Mouse (Mus musculus): Measurements from ENCODE around the gene Dnaaf5.

The Dnaaf5 gene

GRCm38 (mm10) chr5:139198779-139199178, 48.8 kb downstream of the Dnaaf5 start:
- no peak for DNase-seq (ENCODE audit: low spot score)

GRCm38 (mm10) chr5:139199636-139199994, 49.6 kb downstream of the Dnaaf5 start:
- DNase-seq (ENCODE audit: low spot score) = no peak

GRCm38 (mm10) chr5:139199995-139200769, 50.2 kb downstream of the Dnaaf5 start, which contains the start of gene Sun1:
TSS of gene Sun1 (plus strand) at chr5:139200637.
- peak; percentile 95 for DNase-seq (ENCODE audit: low spot score)

- no peak for DNase-seq (ENCODE audit: low spot score)
Measured at GRCm38 (mm10) chr5:139200770-139201569, 50.9 kb downstream of the Dnaaf5 start.

GRCm38 (mm10) chr5:139202127-139202526, 52.1 kb downstream of the Dnaaf5 start:
- DNase-seq (ENCODE audit: low spot score) = no peak

- no peak for DNase-seq (ENCODE audit: low spot score)
Measured at GRCm38 (mm10) chr5:139203312-139203711, 53.3 kb downstream of the Dnaaf5 start.

- DNase-seq (ENCODE audit: low spot score) = no peak
Measured at GRCm38 (mm10) chr5:139206081-139206480, 56.1 kb downstream of the Dnaaf5 start.

GRCm38 (mm10) chr5:139206525-139206924, 56.5 kb downstream of the Dnaaf5 start:
- DNase-seq (ENCODE audit: low spot score) = no peak

- no peak for DNase-seq (ENCODE audit: low spot score)
Measured at GRCm38 (mm10) chr5:139208183-139208582, 58.2 kb downstream of the Dnaaf5 start.

GRCm38 (mm10) chr5:139208871-139209684, 59.1 kb downstream of the Dnaaf5 start:
- DNase-seq (ENCODE audit: low spot score) = no peak

- DNase-seq (ENCODE audit: low spot score) = no peak
Measured at GRCm38 (mm10) chr5:139209685-139210026, 59.6 kb downstream of the Dnaaf5 start.

- no peak for DNase-seq (ENCODE audit: low spot score)
Measured at GRCm38 (mm10) chr5:139211737-139212385, 61.8 kb downstream of the Dnaaf5 start.

GRCm38 (mm10) chr5:139214298-139214697, 64.3 kb downstream of the Dnaaf5 start:
- DNase-seq (ENCODE audit: low spot score) = no peak

- DNase-seq (ENCODE audit: low spot score) = no peak
Measured at GRCm38 (mm10) chr5:139215184-139215583, 65.2 kb downstream of the Dnaaf5 start.

- no peak for DNase-seq (ENCODE audit: low spot score)
Measured at GRCm38 (mm10) chr5:139216121-139216520, 66.1 kb downstream of the Dnaaf5 start.

GRCm38 (mm10) chr5:139216774-139217173, 66.8 kb downstream of the Dnaaf5 start:
- DNase-seq (ENCODE audit: low spot score) = no peak

GRCm38 (mm10) chr5:139220006-139220515, 70.0 kb downstream of the Dnaaf5 start:
- DNase-seq (ENCODE audit: low spot score) = no peak

- no peak for DNase-seq (ENCODE audit: low spot score)
Measured at GRCm38 (mm10) chr5:139220610-139221009, 70.6 kb downstream of the Dnaaf5 start.

GRCm38 (mm10) chr5:139223331-139223730, 73.3 kb downstream of the Dnaaf5 start:
- DNase-seq (ENCODE audit: low spot score) = no peak

- DNase-seq (ENCODE audit: low spot score) = no peak
Measured at GRCm38 (mm10) chr5:139227236-139227635, 77.2 kb downstream of the Dnaaf5 start.

- DNase-seq (ENCODE audit: low spot score) = no peak
Measured at GRCm38 (mm10) chr5:139227645-139228044, 77.6 kb downstream of the Dnaaf5 start.

- DNase-seq (ENCODE audit: low spot score) = no peak
Measured at GRCm38 (mm10) chr5:139228318-139228717, 78.3 kb downstream of the Dnaaf5 start.
